Mouse (Mus musculus) heart, adult 2 months (tissue): ENCODE measurements around the gene Lingo3. TPM values are rescaled to one million over a fixed set of nuclear protein-coding genes. Genes with fewer than 3 reads are reported as not detected.
"Not testable (repeated sequence)": the region's sequence is repeated elsewhere in the genome, so short reads cannot be mapped to it uniquely, and the experiment has no call there.

Source experiments
- DNase-seq, 2 experiments: peaks; one replicate each; pipeline ENCODE4 v3.0.0; 2021
- H3K27ac ChIP-seq: fragments of 200-600 bp; 2 replicates; pipeline ENCODE4 v1.8.1; 2022
- H3K27me3 ChIP-seq: fragments of 200-500 bp; 2 replicates; pipeline ENCODE4 v1.6.1; 2012; ENCODE audit warnings: mild to moderate bottlenecking, low read length, inconsistent platforms, mixed read lengths; ENCODE audit not compliant: control insufficient read depth, insufficient read depth
- H3K36me3 ChIP-seq: fragments of 200-500 bp; 2 replicates; pipeline ENCODE4 v1.6.1; 2012; ENCODE audit warnings: low read length, inconsistent platforms; ENCODE audit not compliant: control insufficient read depth, insufficient read depth
- H3K4me1 ChIP-seq: fragments of 200-500 bp; 2 replicates; pipeline ENCODE4 v1.6.1; 2011; ENCODE audit warnings: low read length; ENCODE audit not compliant: control insufficient read depth, insufficient read depth
- H3K4me3 ChIP-seq: fragments of 200-600 bp; 2 replicates; pipeline ENCODE4 v1.8.1; 2022
- H3K79me2 ChIP-seq: fragments of 200-500 bp; replicated peaks from 2 replicates; pipeline ENCODE4 v1.6.1; 2012; ENCODE audit warnings: mild to moderate bottlenecking, inconsistent platforms, low read length, moderate library complexity, mixed read lengths; ENCODE audit not compliant: control insufficient read depth, insufficient read depth
- H3K9ac ChIP-seq: fragments of 200-500 bp; 2 replicates; pipeline ENCODE4 v1.6.1; 2012; ENCODE audit warnings: low read depth, mild to moderate bottlenecking, control low read depth, inconsistent platforms, low read length, mixed read lengths
- CTCF ChIP-seq: fragments of 200-600 bp; IDR thresholded peaks from 2 replicates; pipeline ENCODE4 v1.8.1; 2022; ENCODE audit warnings: antibody characterized with exemption, mild to moderate bottlenecking, moderate library complexity
- EP300 ChIP-seq: fragments of 200-500 bp; IDR thresholded peaks from 2 replicates; pipeline ENCODE4 v1.6.1; 2011; ENCODE audit warnings: low read depth, low read length, control low read depth; ENCODE audit not compliant: insufficient read depth
- POLR2A ChIP-seq: fragments of 200-500 bp; IDR thresholded peaks from 2 replicates; pipeline ENCODE4 v1.6.1; 2011; ENCODE audit warnings: mild to moderate bottlenecking, low read depth, low read length, control low read depth; ENCODE audit not compliant: insufficient read depth
- WGBS: fragments of 180-500 bp; shearing (Covaris S2); methylation state at CpG from one replicate; pipeline ENCODE4 v1.1.7; 2018; 5-methylcytosine and 5-hydroxymethylcytosine counted together
- intact Hi-C: fragments of 180-260 bp; cut with DNase I; formaldehyde crosslinking; loops from one replicate; pipeline ENCODE4 v1.15.1; 2025
- polyA plus RNA-seq: library from polyadenylated mRNA; depleted of rRNA; stranded (reverse); fragments of >200 nt; gene quantifications from 2 replicates; pipeline ENCODE4 v1.2.3, GENCODE M21; 2012
- total RNA-seq, 2 experiments: library from RNA; stranded (reverse); gene quantifications; 2 replicates each; pipeline ENCODE4 v1.2.3; 2021

Lingo3 gene
- total and polyA plus RNA-seq, 3 experiments: 10.7 to 15.8 (median 12.0) TPM

GRCm38 (mm10) chr10:80822528-80822927 is 21.3 kb downstream of the Lingo3 start:
- whole genome bisulfite sequencing: 76% methylated on average over 5 of the region's 5 CpGs
- TF ChIP-seq POLR2A (no peak), CTCF (no peak), EP300 (no peak)
- no peak for DNase-seq
- no peak overlapping the region for H3K4me3 ChIP-seq
- H3K27ac ChIP-seq: no peak overlapping the region
- intact Hi-C loops: loop anchor here (1.0 to 5.0 kb wide), 2 partner anchors 54 to 175 kb away; no protein-coding TSS in a partner anchor
- H3K4me1 ChIP-seq: peaks cover under 1% of the 10 kb centered on the region; the same call in 1 of the 2 replicates
- no peak overlapping the region for H3K9ac ChIP-seq
- H3K79me2 ChIP-seq: peaks cover 4% of the 10 kb centered on the region
- H3K36me3 ChIP-seq: no peaks in the 10 kb centered on the region
- H3K27me3 ChIP-seq: no peaks in the 10 kb centered on the region

- H3K9ac ChIP-seq: no peak overlapping the region
- intact Hi-C loops: loop anchor here (1.0 to 5.0 kb wide), 2 partner anchors 54 to 175 kb away; no protein-coding TSS in a partner anchor
- DNase-seq: no peak
- H3K79me2 ChIP-seq: peaks cover 2% of the 10 kb centered on the region; the same call in 1 of the 2 replicates
- no peak overlapping the region for H3K4me3 ChIP-seq
- 49% methylated on average over 2 of the region's 2 CpGs for WGBS
- no peaks in the 10 kb centered on the region for H3K36me3 ChIP-seq
- H3K4me1 ChIP-seq: no peaks in the 10 kb centered on the region
- no peaks in the 10 kb centered on the region for H3K27me3 ChIP-seq
- H3K27ac ChIP-seq: no peak overlapping the region
- no peak for TF ChIP-seq EP300
- TF ChIP-seq POLR2A: no peak
- peak; percentile 93 for TF ChIP-seq CTCF
Measured at GRCm38 (mm10) chr10:80821991-80822390, 21.8 kb downstream of the Lingo3 start.

- intact Hi-C loops: loop anchor here (2.0 kb wide), 1 partner anchor 69 kb away; no protein-coding TSS in a partner anchor
- no peaks in the 10 kb centered on the region for H3K36me3 ChIP-seq
- 46% methylated on average over 3 of the region's 3 CpGs for WGBS
- H3K4me3 ChIP-seq: no peak overlapping the region
- H3K27me3 ChIP-seq: no peaks in the 10 kb centered on the region
- TF ChIP-seq EP300 (no peak), POLR2A (no peak), CTCF (no peak)
- no peak overlapping the region for H3K9ac ChIP-seq
- no peak for DNase-seq
- H3K4me1 ChIP-seq: no peaks in the 10 kb centered on the region
- H3K79me2 ChIP-seq: no peaks in the 10 kb centered on the region
- no peak overlapping the region for H3K27ac ChIP-seq
Measured at GRCm38 (mm10) chr10:80819406-80819805, 24.4 kb downstream of the Lingo3 start.

GRCm38 (mm10) chr10:80818599-80819281 is 25.1 kb downstream of the Lingo3 start:
- Histone ChIP-seq H3K27me3 (no peaks in the 10 kb centered on the region), H3K79me2 (no peaks in the 10 kb centered on the region), H3K27ac (no peak overlapping the region), H3K4me1 (no peaks in the 10 kb centered on the region), H3K4me3 (no peak overlapping the region), H3K36me3 (no peaks in the 10 kb centered on the region), H3K9ac (no peak overlapping the region)
- TF ChIP-seq EP300 (no peak), POLR2A (no peak), CTCF (no peak)
- intact Hi-C loops: loop anchor here (2.0 kb wide), 1 partner anchor 68 kb away; no protein-coding TSS in a partner anchor
- 51% methylated on average over 6 of the region's 6 CpGs for WGBS
- DNase-seq: no peak

- not testable (repeated sequence) for H3K9ac ChIP-seq, H3K27me3 ChIP-seq, H3K79me2 ChIP-seq, H3K4me3 ChIP-seq, DNase-seq, H3K4me1 ChIP-seq, H3K36me3 ChIP-seq, H3K27ac ChIP-seq
- intact Hi-C loops: loop anchor here (2.0 kb wide), 1 partner anchor 67 kb away; no protein-coding TSS in a partner anchor
- TF ChIP-seq CTCF: peak; percentile 52
- 81% methylated on average over 7 of the region's 7 CpGs for WGBS
Measured at GRCm38 (mm10) chr10:80817955-80818354, 25.9 kb downstream of the Lingo3 start.

- Histone ChIP-seq H3K36me3 (no peaks in the 10 kb centered on the region), H3K27ac (no peak overlapping the region), H3K4me1 (no peaks in the 10 kb centered on the region), H3K4me3 (no peak overlapping the region), H3K27me3 (no peaks in the 10 kb centered on the region), H3K79me2 (no peaks in the 10 kb centered on the region), H3K9ac (no peak overlapping the region)
- no peak for TF ChIP-seq CTCF
- TF ChIP-seq EP300: no peak
- no peak for TF ChIP-seq POLR2A
- DNase-seq: no peak
- WGBS: 62% methylated on average over 2 of the region's 2 CpGs
- intact Hi-C loops: no loop called here
Measured at GRCm38 (mm10) chr10:80817164-80817563, 26.7 kb downstream of the Lingo3 start.

- intact Hi-C loops, DNase-seq: not testable (repeated sequence)
- 78% methylated on average over 3 of the region's 3 CpGs for WGBS
Measured at GRCm38 (mm10) chr10:80816303-80816702, 27.5 kb downstream of the Lingo3 start.

More at GRCm38 (mm10) chr10:80816303-80816702, 27.5 kb downstream of the Lingo3 start:
- not testable (repeated sequence) for H3K27me3 ChIP-seq, H3K4me1 ChIP-seq, H3K9ac ChIP-seq, H3K27ac ChIP-seq, H3K36me3 ChIP-seq, H3K79me2 ChIP-seq, H3K4me3 ChIP-seq
